Mouse (Mus musculus): ENCODE measurements around the gene Rai1. TPM values are rescaled to one million over a fixed set of nuclear protein-coding genes. Genes with fewer than 3 reads are reported as not detected.

The Rai1 gene
- polyA plus RNA-seq, 1 experiment from 2014 or later = 23.9 TPM

Small RNAs within 50 kb of the gene (microRNA-seq; reads per million reads assigned to microRNA genes)
- not detected for gene Mir6921
- 1.2 reads per million for gene Mir6922

Other genes with a start within 250 kb of the Rai1 start
- 51.2 and 55.9 TPM in 2 replicates for gene Med9, start 156.8 kb upstream of the Rai1 start, polyA plus RNA-seq (2016; fragmentation: Nextera tagmentation; extraction: Ambion mirVana)
- 1.7 TPM in 2 replicates for gene Rasd1, start 140.1 kb upstream of the Rai1 start, polyA plus RNA-seq (2016; fragmentation: Nextera tagmentation; extraction: Ambion mirVana)
- 8.6 and 10.8 TPM in 2 replicates for gene Pemt, start 58.5 kb upstream of the Rai1 start, polyA plus RNA-seq (2016; fragmentation: Nextera tagmentation; extraction: Ambion mirVana)
- gene Srebf1, start 117.6 kb downstream of the Rai1 start, polyA plus RNA-seq (2016; fragmentation: Nextera tagmentation; extraction: Ambion mirVana) = 47.0 and 51.0 TPM in 2 replicates
- 17.6 and 26.2 TPM in 2 replicates for gene Tom1l2, start 247.9 kb downstream of the Rai1 start, polyA plus RNA-seq (2016; fragmentation: Nextera tagmentation; extraction: Ambion mirVana)
- gene Drc3, start 248.3 kb downstream of the Rai1 start, polyA plus RNA-seq (2016; fragmentation: Nextera tagmentation; extraction: Ambion mirVana) = 1.7 and 1.8 TPM in 2 replicates